Mouse (Mus musculus): Measurements from ENCODE around the gene Olfr1014. TPM values are rescaled to one million over a fixed set of nuclear protein-coding genes. Genes with fewer than 3 reads are reported as not detected.
A peak's percentile ranks its signal among the peaks of the same experiment; 100 is the strongest.

Gene Olfr1014
- not detected in 2 replicates for polyA plus RNA-seq (2012; rRNA removed)

GRCm38 (mm10) chr2:85772413-85772812 is at the start of gene Olfr1014:
Olfr1014 (plus strand) TSS chr2:85772713.
- TF ChIP-seq POLR2A (IDR thresholded peaks at IDR 0.05; ENCODE audit: borderline replicate concordance, extremely low read depth, insufficient read depth, insufficient read length, poor library complexity, severe bottlenecking), result no peak
- no peak for TF ChIP-seq CTCF (IDR thresholded peaks at IDR 0.05; ENCODE audit: borderline replicate concordance, extremely low read depth, insufficient read depth, insufficient read length)
- no peak for DNase-seq (ENCODE audit: low read depth)

DNA sequence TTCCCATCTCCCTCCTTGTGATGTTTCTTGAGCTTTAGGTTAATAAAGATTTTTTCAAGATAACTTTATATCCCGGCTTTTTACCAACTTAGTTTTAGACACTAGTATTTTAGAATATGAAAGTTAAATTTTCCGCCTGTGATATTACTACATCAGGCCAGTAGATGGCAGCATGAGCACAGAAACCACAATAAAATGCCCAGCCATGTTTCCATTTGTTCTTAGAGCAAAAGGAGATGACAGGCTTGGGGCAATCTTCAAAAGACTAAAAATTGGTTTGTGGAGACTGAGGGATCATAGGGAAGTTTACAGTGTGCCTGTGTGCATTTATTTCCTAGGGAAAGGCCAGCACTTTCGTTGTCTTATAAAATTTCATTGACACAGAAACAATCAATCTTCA is 46.7 kb upstream of the Olfr1014 start:
- TF ChIP-seq CTCF (IDR thresholded peaks at IDR 0.05; ENCODE audit: borderline replicate concordance, extremely low read depth, insufficient read depth, insufficient read length), result peak; percentile 60; the same call in 1 of the 2 replicates
- TF ChIP-seq POLR2A (IDR thresholded peaks at IDR 0.05; ENCODE audit: borderline replicate concordance, extremely low read depth, insufficient read depth, insufficient read length, poor library complexity, severe bottlenecking), result no peak

GRCm38 (mm10) chr2:85753822-85754221 is 18.7 kb upstream of the Olfr1014 start:
- DNase-seq (ENCODE audit: low read depth), result no peak
- TF ChIP-seq POLR2A (IDR thresholded peaks at IDR 0.05; ENCODE audit: borderline replicate concordance, extremely low read depth, insufficient read depth, insufficient read length, poor library complexity, severe bottlenecking) (no peak), CTCF (IDR thresholded peaks at IDR 0.05; ENCODE audit: borderline replicate concordance, extremely low read depth, insufficient read depth, insufficient read length) (no peak)

More for the DNA sequence above, 46.7 kb upstream of the Olfr1014 start:
- DNase-seq (ENCODE audit: low read depth), result peak; percentile 72

- DNase-seq (ENCODE audit: low read depth), result no peak
- TF ChIP-seq CTCF (IDR thresholded peaks at IDR 0.05; ENCODE audit: borderline replicate concordance, extremely low read depth, insufficient read depth, insufficient read length) (no peak), POLR2A (IDR thresholded peaks at IDR 0.05; ENCODE audit: borderline replicate concordance, extremely low read depth, insufficient read depth, insufficient read length, poor library complexity, severe bottlenecking) (no peak)
Measured at GRCm38 (mm10) chr2:85762666-85763065, 9.8 kb upstream of the Olfr1014 start, which contains the start of gene Olfr1012. Olfr1012 (minus strand) TSS chr2:85762766.

- no peak for DNase-seq (ENCODE audit: low read depth)
- TF ChIP-seq CTCF (IDR thresholded peaks at IDR 0.05; ENCODE audit: borderline replicate concordance, extremely low read depth, insufficient read depth, insufficient read length) (no peak), POLR2A (IDR thresholded peaks at IDR 0.05; ENCODE audit: borderline replicate concordance, extremely low read depth, insufficient read depth, insufficient read length, poor library complexity, severe bottlenecking) (no peak)
Measured at GRCm38 (mm10) chr2:85766798-85767197, 5.7 kb upstream of the Olfr1014 start, which contains the start of gene Olfr1013. Olfr1013 (plus strand) TSS chr2:85767098.

- no peak for DNase-seq (ENCODE audit: low read depth)
- TF ChIP-seq CTCF (IDR thresholded peaks at IDR 0.05; ENCODE audit: borderline replicate concordance, extremely low read depth, insufficient read depth, insufficient read length) (no peak), POLR2A (IDR thresholded peaks at IDR 0.05; ENCODE audit: borderline replicate concordance, extremely low read depth, insufficient read depth, insufficient read length, poor library complexity, severe bottlenecking) (no peak)
Measured at GRCm38 (mm10) chr2:85781717-85782116, 9.2 kb downstream of the Olfr1014 start, which contains the start of gene Olfr1015. Olfr1015 (plus strand) TSS chr2:85782017.

GRCm38 (mm10) chr2:85792331-85792730 is 19.8 kb downstream of the Olfr1014 start:
- DNase-seq (ENCODE audit: low read depth), result peak; percentile 37

GRCm38 (mm10) chr2:85802444-85802843 is 29.9 kb downstream of the Olfr1014 start, which contains the start of gene Olfr1016:
Olfr1016 (minus strand) TSS chr2:85802544.
- TF ChIP-seq CTCF (IDR thresholded peaks at IDR 0.05; ENCODE audit: borderline replicate concordance, extremely low read depth, insufficient read depth, insufficient read length) (no peak), POLR2A (IDR thresholded peaks at IDR 0.05; ENCODE audit: borderline replicate concordance, extremely low read depth, insufficient read depth, insufficient read length, poor library complexity, severe bottlenecking) (no peak)
- DNase-seq (ENCODE audit: low read depth), result no peak

More at GRCm38 (mm10) chr2:85792331-85792730, 19.8 kb downstream of the Olfr1014 start:
- no peak for TF ChIP-seq CTCF (IDR thresholded peaks at IDR 0.05; ENCODE audit: borderline replicate concordance, extremely low read depth, insufficient read depth, insufficient read length)
- no peak for TF ChIP-seq POLR2A (IDR thresholded peaks at IDR 0.05; ENCODE audit: borderline replicate concordance, extremely low read depth, insufficient read depth, insufficient read length, poor library complexity, severe bottlenecking)

GRCm38 (mm10) chr2:85804501-85804900 is 32.0 kb downstream of the Olfr1014 start:
- DNase-seq (ENCODE audit: low read depth), result no peak
- no peak for TF ChIP-seq CTCF (IDR thresholded peaks at IDR 0.05; ENCODE audit: borderline replicate concordance, extremely low read depth, insufficient read depth, insufficient read length)
- TF ChIP-seq POLR2A (IDR thresholded peaks at IDR 0.05; ENCODE audit: borderline replicate concordance, extremely low read depth, insufficient read depth, insufficient read length, poor library complexity, severe bottlenecking), result no peak

GRCm38 (mm10) chr2:85818179-85818578 is 45.7 kb downstream of the Olfr1014 start, which contains the start of gene Olfr1018:
Olfr1018 (plus strand) TSS chr2:85818479.
- no peak for DNase-seq (ENCODE audit: low read depth)
- TF ChIP-seq CTCF (IDR thresholded peaks at IDR 0.05; ENCODE audit: borderline replicate concordance, extremely low read depth, insufficient read depth, insufficient read length) (no peak), POLR2A (IDR thresholded peaks at IDR 0.05; ENCODE audit: borderline replicate concordance, extremely low read depth, insufficient read depth, insufficient read length, poor library complexity, severe bottlenecking) (no peak)

Other genes starting within 250 kb of the Olfr1014 start
- not detected in 2 replicates for gene Olfr996, start 193.5 kb upstream of the Olfr1014 start, polyA plus RNA-seq (2012; rRNA removed)
- not detected in 2 replicates for gene Olfr998, start 183.8 kb upstream of the Olfr1014 start, polyA plus RNA-seq (2012; rRNA removed)
- gene Olfr1000, start 160.8 kb upstream of the Olfr1014 start, polyA plus RNA-seq (2012; rRNA removed), result not detected in 2 replicates
- gene Olfr1002, start 122.0 kb upstream of the Olfr1014 start, polyA plus RNA-seq (2012; rRNA removed), result not detected in 2 replicates
- not detected in 2 replicates for gene Olfr154, start 108.3 kb upstream of the Olfr1014 start, polyA plus RNA-seq (2012; rRNA removed)
- not detected in 2 replicates for gene Olfr1006, start 93.9 kb upstream of the Olfr1014 start, polyA plus RNA-seq (2012; rRNA removed)
- not detected in 2 replicates for gene Olfr1008, start 83.3 kb upstream of the Olfr1014 start, polyA plus RNA-seq (2012; rRNA removed)
- gene Olfr1009, start 57.3 kb upstream of the Olfr1014 start, polyA plus RNA-seq (2012; rRNA removed), result not detected in 2 replicates
- not detected in 2 replicates for gene Olfr1012, start 9.9 kb upstream of the Olfr1014 start, polyA plus RNA-seq (2012; rRNA removed)
- not detected in 2 replicates for gene Olfr1013, start 5.6 kb upstream of the Olfr1014 start, polyA plus RNA-seq (2012; rRNA removed)
- not detected in 2 replicates for gene Olfr1015, start 9.3 kb downstream of the Olfr1014 start, polyA plus RNA-seq (2012; rRNA removed)
- not detected in 2 replicates for gene Olfr1016, start 29.8 kb downstream of the Olfr1014 start, polyA plus RNA-seq (2012; rRNA removed)
- not detected in 2 replicates for gene Olfr1018, start 45.8 kb downstream of the Olfr1014 start, polyA plus RNA-seq (2012; rRNA removed)
- 0.08 TPM in 1 of 2 replicates, not detected in the other for gene Olfr1019, start 72.8 kb downstream of the Olfr1014 start, polyA plus RNA-seq (2012; rRNA removed)
- not detected in 2 replicates for gene Olfr1020, start 74.3 kb downstream of the Olfr1014 start, polyA plus RNA-seq (2012; rRNA removed)
- not detected in 2 replicates for gene Olfr1022, start 95.9 kb downstream of the Olfr1014 start, polyA plus RNA-seq (2012; rRNA removed)
- gene Olfr1023, start 112.9 kb downstream of the Olfr1014 start, polyA plus RNA-seq (2012; rRNA removed), result not detected in 2 replicates
- not detected in 2 replicates for gene Olfr1024, start 132.3 kb downstream of the Olfr1014 start, polyA plus RNA-seq (2012; rRNA removed)
- not detected in 2 replicates for gene Olfr1025-ps1, start 142.5 kb downstream of the Olfr1014 start, polyA plus RNA-seq (2012; rRNA removed)
- gene Olfr1026, start 148.8 kb downstream of the Olfr1014 start, polyA plus RNA-seq (2012; rRNA removed), result not detected in 2 replicates
- not detected in 2 replicates for gene Olfr1028, start 177.7 kb downstream of the Olfr1014 start, polyA plus RNA-seq (2012; rRNA removed)
- gene Olfr1029, start 201.2 kb downstream of the Olfr1014 start, polyA plus RNA-seq (2012; rRNA removed), result not detected in 2 replicates
- gene Olfr1030, start 206.6 kb downstream of the Olfr1014 start, polyA plus RNA-seq (2012; rRNA removed), result not detected in 2 replicates
- not detected in 2 replicates for gene Olfr1031, start 217.6 kb downstream of the Olfr1014 start, polyA plus RNA-seq (2012; rRNA removed)
- gene Olfr1032, start 232.8 kb downstream of the Olfr1014 start, polyA plus RNA-seq (2012; rRNA removed), result not detected in 2 replicates
- gene Olfr1033, start 247.9 kb downstream of the Olfr1014 start, polyA plus RNA-seq (2012; rRNA removed), result 0.04 and 0.06 TPM in 2 replicates

Data from brain, embryonic 14.5 days (tissue).